Mouse (Mus musculus): ENCODE data around the gene Pld1.

DNA sequence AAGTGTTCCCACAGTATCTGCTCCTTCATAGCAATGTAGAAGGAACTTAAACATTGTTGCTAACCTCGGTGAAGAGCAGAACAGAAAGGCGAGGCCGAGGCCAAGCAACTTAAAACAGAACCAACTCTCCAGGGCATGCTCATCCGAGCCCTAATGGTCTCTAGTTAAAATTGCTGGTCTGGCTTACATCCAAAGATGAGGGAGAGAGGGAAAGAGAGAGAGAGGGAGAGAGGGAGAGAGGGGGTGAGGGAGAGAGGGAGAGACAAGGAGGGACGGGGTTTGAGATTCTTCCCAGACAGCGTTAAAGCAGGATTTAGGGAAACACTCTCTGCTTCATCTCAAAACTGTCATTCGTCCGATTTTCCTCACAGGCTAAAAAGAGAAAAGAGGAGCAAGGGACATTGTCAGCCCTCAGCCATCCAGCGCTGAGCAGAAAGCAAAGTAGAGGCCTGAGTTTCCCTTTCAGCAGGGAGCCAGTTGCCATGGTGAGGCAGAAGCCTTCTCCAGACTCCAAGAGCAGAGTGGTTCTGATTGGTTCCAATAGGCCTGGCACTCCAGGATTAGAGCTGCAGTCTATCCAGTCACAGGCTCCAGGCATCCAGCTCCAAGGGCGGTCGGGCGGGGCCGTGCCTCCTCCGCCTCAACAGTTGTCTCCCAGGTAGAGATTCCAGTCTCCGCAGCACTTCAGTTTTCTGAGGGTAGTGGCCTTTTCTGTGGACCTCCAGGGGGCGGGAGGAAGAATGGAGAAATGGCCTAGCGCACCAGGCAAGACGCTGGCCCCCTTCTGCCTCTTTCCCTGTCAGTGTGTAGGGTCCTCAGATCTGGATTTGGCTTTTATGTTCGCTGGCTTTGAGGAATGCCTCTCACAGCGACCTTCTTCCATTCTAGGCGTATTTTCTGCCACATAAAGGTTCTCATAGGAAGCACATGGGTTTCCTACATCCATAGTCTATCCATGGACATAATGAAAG, 237.8 kb downstream of the Pld1 start:
- no peak for TF ChIP-seq GATA1 (IDR thresholded peaks at IDR 0.05; ENCODE audit: low read length)
- no peak for TF ChIP-seq TAL1 (IDR thresholded peaks at IDR 0.05; ENCODE audit: low read length)
